Mouse (Mus musculus) spleen, postnatal 14 days (tissue): ENCODE data around the gene Hspbap1.

Experiments used
- DNase-seq, 2 experiments: peaks; one replicate each; pipeline ENCODE4 v3.0.0; 2021 to 2022; ENCODE audit warnings: low spot score in 2 of 2

Hspbap1 gene

DNA sequence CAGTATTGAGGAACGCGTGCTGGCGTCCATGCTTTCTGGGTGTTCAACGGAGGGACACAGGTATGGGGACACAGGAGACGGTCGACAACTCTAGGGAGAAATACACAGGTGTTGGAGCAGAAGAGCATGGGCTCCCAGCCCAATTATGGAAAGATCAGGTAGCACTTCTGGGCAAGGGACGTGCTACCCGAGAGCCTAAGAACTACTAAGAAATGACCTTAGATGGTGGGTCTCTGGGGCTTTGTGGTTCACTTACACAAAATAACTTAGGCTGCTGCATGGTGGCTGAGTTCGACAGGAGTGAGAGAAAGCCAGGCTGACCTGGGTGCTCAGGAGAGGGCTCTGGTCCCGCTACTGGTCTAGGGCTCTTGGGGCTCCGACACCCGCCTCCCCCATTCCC, 101.7 kb downstream of the Hspbap1 start:
- no peak for DNase-seq

DNA sequence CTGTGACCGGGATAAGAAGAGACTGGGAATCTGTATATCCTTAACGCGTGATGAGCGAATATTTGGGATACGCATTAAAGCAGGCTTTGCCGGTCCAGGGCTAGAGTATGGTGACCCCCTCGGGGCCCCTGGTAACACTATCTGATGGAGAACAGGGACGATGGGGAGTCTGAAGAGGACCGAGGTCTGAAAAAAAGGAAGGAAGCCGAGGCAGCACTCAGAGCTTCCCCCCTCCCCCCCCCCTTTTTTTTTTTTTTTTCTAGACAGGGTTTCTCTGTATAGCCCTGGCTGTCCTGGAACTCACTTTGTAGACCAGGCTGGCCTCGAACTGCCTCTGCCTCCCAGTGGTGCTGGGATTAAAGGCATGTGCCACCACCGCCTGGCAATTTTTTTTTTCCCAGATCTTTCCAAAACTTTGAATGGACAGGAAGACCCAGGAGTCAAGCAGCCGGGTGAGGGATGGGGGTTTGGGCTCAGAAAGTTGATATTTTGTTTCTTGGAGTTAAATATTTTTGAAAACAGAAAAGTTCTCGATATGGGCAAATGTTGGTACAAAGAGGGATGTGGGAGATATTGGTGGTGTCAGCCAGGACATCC, 102.3 kb downstream of the Hspbap1 start:
- no peak for DNase-seq

DNA sequence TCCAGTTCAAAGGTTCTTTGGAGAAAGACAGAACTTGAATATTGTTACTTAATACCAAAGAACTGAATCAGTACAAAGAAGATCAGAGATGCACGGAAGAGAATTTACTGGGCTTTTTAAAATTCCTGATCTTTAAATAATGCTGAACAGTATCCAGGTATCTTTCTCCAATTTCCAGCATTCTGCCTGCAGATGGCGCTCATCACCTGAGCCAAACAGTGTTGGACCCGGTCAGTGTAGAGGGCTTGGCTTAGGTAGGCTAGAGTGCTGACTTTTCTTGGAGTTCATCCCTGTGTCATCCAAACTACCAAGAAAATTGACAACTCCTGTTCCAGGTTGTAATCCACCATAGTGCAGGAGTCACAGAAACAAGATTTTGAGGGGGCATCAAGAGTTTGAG, 104.2 kb downstream of the Hspbap1 start:
- peak; percentile 25 to 65 for DNase-seq
